Mouse (Mus musculus) olfactory bulb, adult 2 months (tissue): ENCODE measurements around the gene Dcdc2b.

ENCODE experiments used
- CTCF ChIP-seq: fragments of 200-500 bp; IDR thresholded peaks from 2 replicates; pipeline ENCODE4 v1.5.1; 2012; ENCODE audit warnings: low read depth, mild to moderate bottlenecking, low read length, moderate library complexity; ENCODE audit not compliant: insufficient read depth
- POLR2A ChIP-seq: fragments of 200-500 bp; IDR thresholded peaks from 2 replicates; pipeline ENCODE4 v1.6.1; 2012; ENCODE audit warnings: mild to moderate bottlenecking, low read depth, low read length, moderate library complexity; ENCODE audit not compliant: insufficient read depth

DNA sequence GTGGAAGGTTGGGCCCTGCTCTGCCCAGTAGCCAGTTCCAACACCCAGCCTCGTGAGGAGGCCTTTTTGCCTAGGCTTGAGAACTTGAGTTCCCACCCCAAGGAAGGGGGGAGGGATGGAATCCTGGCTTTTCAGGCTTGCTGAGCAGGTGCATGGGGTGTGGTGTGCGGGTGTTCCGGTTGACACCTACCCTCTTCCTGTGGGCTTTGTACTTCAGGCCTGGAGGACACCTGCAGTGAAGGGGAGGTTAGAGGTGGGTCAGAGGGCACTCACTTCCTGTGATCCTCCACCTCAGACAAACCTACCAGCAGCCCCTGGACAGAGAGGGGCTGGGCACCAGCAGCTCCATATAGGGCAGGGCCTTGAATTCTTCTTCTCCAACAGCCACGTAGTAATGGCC is 4.0 kb downstream of the Dcdc2b start:
- TF ChIP-seq POLR2A (no peak), CTCF (no peak)
